Mouse (Mus musculus) midbrain, embryonic 15.5 days (tissue): Measurements from ENCODE around the gene Thop1. TPM values are rescaled to one million over a fixed set of nuclear protein-coding genes. Genes with fewer than 3 reads are reported as not detected.
"Not testable (repeated sequence)": the region's sequence is repeated elsewhere in the genome, so short reads cannot be mapped to it uniquely, and the experiment has no call there.

Experiments
- ATAC-seq: fragments of 200-750 bp; cut with Nextera tagmentation; replicated peaks from 2 replicates; pipeline ENCODE4 v1.8.0; 2017; ENCODE audit warnings: moderate TSS enrichment
- H3K27ac ChIP-seq: fragments of 300-500 bp; sonication (generic); 2 replicates; pipeline ENCODE4 v1.5.1; 2015; ENCODE audit warnings: mild to moderate bottlenecking, inconsistent platforms
- H3K27me3 ChIP-seq: fragments of 300-500 bp; sonication (generic); replicated peaks from 2 replicates; pipeline ENCODE4 v1.6.1; 2015; ENCODE audit warnings: inconsistent platforms
- H3K36me3 ChIP-seq: fragments of 300-500 bp; sonication (generic); replicated peaks from 2 replicates; pipeline ENCODE4 v1.6.1; 2015; ENCODE audit warnings: inconsistent platforms
- H3K4me1 ChIP-seq: fragments of 300-500 bp; sonication (generic); 2 replicates; pipeline ENCODE4 v1.6.1; 2015; ENCODE audit warnings: inconsistent platforms
- H3K4me2 ChIP-seq: fragments of 300-500 bp; sonication (generic); 2 replicates; pipeline ENCODE4 v1.6.1; 2015; ENCODE audit warnings: inconsistent platforms, mild to moderate bottlenecking, moderate library complexity
- H3K4me3 ChIP-seq: fragments of 300-500 bp; sonication (generic); 2 replicates; pipeline ENCODE4 v1.5.1; 2015; ENCODE audit warnings: mild to moderate bottlenecking, inconsistent platforms
- H3K9ac ChIP-seq: fragments of 300-500 bp; sonication (generic); 2 replicates; pipeline ENCODE4 v1.6.1; 2015; ENCODE audit warnings: mild to moderate bottlenecking, inconsistent platforms
- H3K9me3 ChIP-seq: fragments of 300-500 bp; sonication (generic); 2 replicates; pipeline ENCODE4 v1.6.1; 2016; ENCODE audit warnings: inconsistent platforms
- WGBS: fragments of 180-500 bp; shearing (Covaris S2); methylation state at CpG from one replicate; pipeline ENCODE4 v1.1.7; 2015; ENCODE audit warnings: mixed read lengths; 5-methylcytosine and 5-hydroxymethylcytosine counted together
- polyA plus RNA-seq: library from polyadenylated mRNA; unstranded; fragments of >200 nt; fragmentation: Nextera tagmentation; extraction: Ambion mirVana; gene quantifications from 2 replicates; pipeline ENCODE4 v1.2.1, GENCODE M21; 2015

Gene Thop1
- polyA plus RNA-seq, 1 experiment from 2014 or later: 52.2 TPM

DNA sequence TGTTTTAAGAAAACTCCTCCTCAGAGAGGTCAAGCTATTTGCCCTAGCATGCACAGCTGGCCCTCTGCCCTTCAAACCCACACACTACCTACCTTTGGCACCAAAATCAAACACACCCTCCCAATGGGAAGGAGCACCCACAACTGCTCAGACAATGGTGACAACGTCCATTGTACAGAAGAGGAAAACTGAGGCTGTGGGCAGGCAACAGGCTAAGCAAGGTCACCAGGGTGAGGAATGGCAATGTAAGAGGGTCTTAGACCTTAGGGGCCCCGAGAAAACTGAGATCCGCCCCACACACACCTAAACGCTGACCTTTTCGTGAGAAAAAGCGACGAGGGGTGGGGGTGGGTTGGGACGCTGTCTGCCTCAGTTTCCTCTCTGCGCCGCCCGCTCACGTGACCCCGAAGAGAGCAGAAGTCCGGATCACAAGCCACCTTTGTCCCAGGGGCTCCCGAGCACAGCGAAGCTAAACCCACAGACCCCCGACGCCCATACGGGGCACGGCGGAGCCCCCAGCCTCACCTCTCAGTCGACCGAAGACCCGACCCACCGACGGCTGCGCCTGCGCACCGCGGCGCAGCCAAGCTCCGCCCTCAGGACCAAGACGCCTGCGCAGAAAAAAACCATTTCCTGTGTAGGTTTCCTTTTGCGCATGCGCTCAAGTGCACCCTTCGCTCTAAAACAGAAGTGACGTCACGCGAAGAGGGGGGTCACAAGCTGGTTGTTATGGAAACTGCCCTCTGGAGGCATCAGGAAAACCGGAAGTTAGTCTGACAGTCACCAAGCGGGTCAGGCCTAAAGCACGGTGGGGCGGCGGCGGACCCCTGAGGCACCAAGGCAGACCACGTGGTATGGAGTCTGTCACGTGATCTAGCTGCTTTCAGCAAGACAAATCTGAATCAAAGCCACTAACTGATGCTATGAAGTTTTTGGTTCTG, 10.0 kb upstream of the Thop1 start, which contains the start of gene Sgta:
TSS of gene Sgta (minus strand) at position 579 of the 941 bp plus-strand sequence.
- Histone ChIP-seq H3K9me3 (no peaks in the 10 kb centered on the region), H3K4me1 (peaks cover 40% of the 10 kb centered on the region), H3K27me3 (no peaks in the 10 kb centered on the region), H3K4me3 (peak within 1 kb of the TSS; percentile 76), H3K27ac (peak within 1 kb of the TSS; percentile 43), H3K36me3 (no peaks in the 10 kb centered on the region), H3K9ac (peak within 1 kb of the TSS; percentile 82), H3K4me2 (peak within 1 kb of the TSS; percentile 79)
- WGBS: 0% methylated on average over 48 of the region's 48 CpGs
- ATAC-seq: peak; percentile 92

DNA sequence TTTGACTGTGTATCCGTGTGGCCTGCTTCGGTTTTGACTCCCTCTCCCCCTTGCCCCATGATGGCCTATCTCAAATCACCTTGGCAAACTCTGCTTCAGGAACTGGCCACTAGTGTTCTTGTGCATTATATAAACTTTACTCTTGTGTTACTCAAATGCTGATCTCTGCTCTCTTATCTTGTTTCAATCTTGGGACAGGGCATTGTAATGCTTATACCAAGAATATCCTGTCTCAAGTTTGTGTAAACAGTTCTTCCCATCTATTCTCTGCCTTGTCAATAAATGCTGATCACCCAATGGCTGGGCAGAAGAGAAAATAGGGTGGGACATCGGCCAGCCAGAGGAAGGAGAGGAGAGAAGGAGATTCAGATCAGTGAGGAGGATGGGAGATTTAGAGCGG, 7.1 kb upstream of the Thop1 start:
- Histone ChIP-seq H3K4me2 (no peak overlapping the region), H3K4me3 (no peak overlapping the region), H3K27ac (no peak overlapping the region), H3K36me3 (no peaks in the 10 kb centered on the region), H3K27me3 (no peaks in the 10 kb centered on the region), H3K4me1 (peaks cover 24% of the 10 kb centered on the region), H3K9ac (no peak overlapping the region), H3K9me3 (no peaks in the 10 kb centered on the region)
- whole genome bisulfite sequencing: 69% methylated on average over 4 of the region's 4 CpGs
- ATAC-seq: no peak

DNA sequence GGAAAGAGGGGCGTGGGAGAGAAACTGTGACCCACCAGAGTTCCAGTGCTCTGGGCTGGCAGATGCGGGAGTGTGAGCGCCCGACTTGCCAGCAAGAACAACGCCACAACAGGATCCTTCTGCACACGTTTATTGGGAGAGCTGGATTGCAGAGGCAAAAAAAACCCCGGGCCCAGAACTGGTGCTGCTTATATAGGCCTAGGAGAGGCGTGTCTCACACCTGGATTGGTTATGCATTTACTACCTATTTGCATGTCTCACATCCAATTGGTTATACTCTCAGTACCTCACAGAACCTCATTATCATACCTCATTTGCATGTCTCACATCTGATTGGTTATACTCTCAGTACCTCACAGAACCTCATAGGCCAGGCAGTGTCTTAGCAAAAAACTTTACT, 5.3 kb upstream of the Thop1 start:
- 85% methylated on average over 8 of the region's 8 CpGs for WGBS
- not testable (repeated sequence) for H3K27ac ChIP-seq, H3K27me3 ChIP-seq, H3K4me3 ChIP-seq, H3K9me3 ChIP-seq, ATAC-seq, H3K4me2 ChIP-seq, H3K9ac ChIP-seq, H3K36me3 ChIP-seq
- peaks cover 14% of the 10 kb centered on the region for H3K4me1 ChIP-seq

DNA sequence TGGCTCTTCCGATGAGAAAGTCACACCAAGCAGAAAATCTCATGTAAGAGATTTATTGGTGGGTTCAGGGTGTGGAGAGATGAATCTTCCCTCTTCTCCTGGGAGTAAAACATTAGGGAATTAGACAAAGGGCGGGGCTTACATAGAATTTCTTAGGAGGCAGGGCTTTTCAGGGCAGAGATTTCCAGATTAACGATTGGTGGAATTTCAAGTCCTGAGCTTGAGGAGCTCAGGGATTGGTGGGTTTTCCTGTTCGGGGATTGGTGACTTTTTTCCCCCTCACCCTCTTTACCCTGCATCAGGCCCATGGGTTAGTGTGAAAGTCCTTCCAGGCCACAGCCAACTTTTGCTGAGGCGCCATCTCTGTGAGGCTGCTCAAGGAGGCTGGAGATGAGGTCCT, 1.1 kb upstream of the Thop1 start:
- ATAC-seq: no peak
- no peaks in the 10 kb centered on the region for H3K27me3 ChIP-seq
- no peak overlapping the region for H3K4me2 ChIP-seq
- peaks cover 24% of the 10 kb centered on the region for H3K4me1 ChIP-seq
- no peaks in the 10 kb centered on the region for H3K9me3 ChIP-seq
- H3K36me3 ChIP-seq: peaks cover 7% of the 10 kb centered on the region; the same call in 1 of the 2 replicates
- no peak overlapping the region for H3K27ac ChIP-seq
- WGBS: 71% methylated on average over 5 of the region's 5 CpGs
- H3K4me3 ChIP-seq: no peak overlapping the region
- H3K9ac ChIP-seq: no peak overlapping the region

DNA sequence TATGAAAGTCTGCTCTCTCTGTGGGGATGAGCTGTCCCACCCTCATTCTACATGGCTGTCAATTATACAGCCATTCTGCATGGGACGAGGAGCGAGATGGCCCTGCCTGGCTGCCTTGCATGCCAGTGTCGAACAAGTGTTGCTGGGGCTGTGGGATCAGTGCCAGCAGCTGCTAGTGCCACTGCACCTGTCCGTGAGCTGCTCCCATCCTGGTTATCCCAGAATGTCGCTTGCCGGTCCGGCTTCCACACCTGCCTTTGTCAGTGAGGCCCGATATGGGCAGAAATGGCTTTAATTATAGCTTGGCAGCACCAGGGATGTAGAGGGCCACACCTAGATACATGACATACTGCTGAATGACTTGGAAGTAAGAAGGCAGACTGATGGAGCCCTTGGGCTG, 2.5 kb downstream of the Thop1 start:
- Histone ChIP-seq H3K9me3 (no peaks in the 10 kb centered on the region), H3K36me3 (peaks cover 30% of the 10 kb centered on the region; the same call in 1 of the 2 replicates), H3K27ac (no peak overlapping the region), H3K27me3 (no peaks in the 10 kb centered on the region), H3K9ac (no peak overlapping the region), H3K4me1 (peaks cover 24% of the 10 kb centered on the region), H3K4me3 (no peak overlapping the region), H3K4me2 (no peak overlapping the region)
- ATAC-seq: no peak
- WGBS: 89% methylated on average over 8 of the region's 8 CpGs

DNA sequence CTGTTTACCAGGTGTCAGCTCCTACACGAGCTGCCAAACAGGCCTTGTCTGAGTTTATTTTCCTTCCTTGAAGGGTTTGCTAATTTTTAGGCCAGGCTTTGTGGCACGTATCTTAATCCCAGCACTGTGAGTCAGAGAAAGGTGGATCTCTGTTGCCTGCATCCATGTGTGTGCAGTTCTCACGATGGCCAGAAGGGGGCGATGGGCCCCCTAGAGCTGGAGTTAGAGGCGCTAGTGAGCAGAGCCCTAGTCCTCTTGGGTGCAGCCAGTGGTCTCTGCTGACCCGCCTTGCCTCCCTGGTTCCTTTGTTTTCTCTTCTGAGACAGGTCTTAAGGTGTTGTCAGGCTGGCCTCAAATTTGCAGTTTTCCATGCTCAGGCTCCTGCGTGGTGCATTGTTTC, 3.6 kb downstream of the Thop1 start:
- Histone ChIP-seq H3K4me2 (no peak overlapping the region), H3K27ac (no peak overlapping the region), H3K36me3 (peaks cover 38% of the 10 kb centered on the region; the same call in 1 of the 2 replicates), H3K9me3 (no peaks in the 10 kb centered on the region), H3K4me1 (peaks cover 24% of the 10 kb centered on the region), H3K9ac (no peak overlapping the region), H3K4me3 (no peak overlapping the region), H3K27me3 (no peaks in the 10 kb centered on the region)
- 66% methylated on average over 7 of the region's 7 CpGs for WGBS
- no peak for ATAC-seq

DNA sequence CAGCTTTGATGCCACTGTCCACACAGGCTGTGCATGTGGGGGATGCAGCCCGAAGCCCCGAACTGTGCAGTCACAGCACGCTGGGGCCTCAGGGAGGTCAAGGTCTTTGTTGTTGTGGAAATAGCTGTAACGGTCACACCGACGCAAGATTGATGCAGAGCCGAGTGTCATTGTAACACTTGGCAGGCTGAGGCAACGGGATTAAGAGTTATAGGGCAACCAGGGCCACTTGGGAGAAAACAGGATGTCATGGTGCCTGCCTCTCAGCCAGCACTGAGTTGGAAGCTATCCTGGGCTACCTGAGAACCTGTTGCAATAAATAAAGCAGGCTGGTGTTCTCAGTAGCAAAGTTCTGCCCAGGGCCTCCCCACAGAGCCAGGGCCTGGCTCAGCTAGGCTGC, 5.9 kb downstream of the Thop1 start:
- Histone ChIP-seq H3K36me3 (peaks cover 60% of the 10 kb centered on the region), H3K9ac (no peak overlapping the region), H3K4me1 (peaks cover 10% of the 10 kb centered on the region), H3K9me3 (no peaks in the 10 kb centered on the region), H3K4me3 (no peak overlapping the region), H3K27ac (no peak overlapping the region), H3K4me2 (no peak overlapping the region), H3K27me3 (no peaks in the 10 kb centered on the region)
- no peak for ATAC-seq
- 69% methylated on average over 8 of the region's 8 CpGs for WGBS

DNA sequence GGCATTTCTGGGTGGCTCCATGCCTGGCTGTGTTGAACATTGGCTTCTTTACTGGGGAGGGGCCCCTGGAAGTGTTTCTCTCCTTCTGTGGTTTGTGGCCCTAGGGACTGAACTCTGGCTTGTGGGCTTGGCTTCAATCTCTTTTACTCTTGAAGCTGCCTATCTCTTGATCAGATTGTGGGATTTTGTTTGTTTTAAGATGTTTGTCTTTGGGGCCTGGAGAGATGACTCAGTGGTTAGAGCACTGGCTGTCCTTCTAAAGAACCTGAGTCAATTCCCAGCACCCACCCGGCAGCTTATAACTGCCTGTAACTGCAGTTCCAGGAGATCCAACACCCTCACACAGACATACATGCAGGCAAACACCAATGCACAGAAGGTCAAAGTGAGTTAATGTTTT, 6.5 kb downstream of the Thop1 start:
- Histone ChIP-seq H3K27me3 (no peaks in the 10 kb centered on the region), H3K4me1 (peaks cover 4% of the 10 kb centered on the region), H3K9ac (no peak overlapping the region), H3K27ac (no peak overlapping the region), H3K4me3 (no peak overlapping the region), H3K9me3 (no peaks in the 10 kb centered on the region), H3K36me3 (peaks cover 67% of the 10 kb centered on the region), H3K4me2 (no peak overlapping the region)
- ATAC-seq: no peak
- WGBS: 90% methylated on average over 1 of the region's 1 CpGs

DNA sequence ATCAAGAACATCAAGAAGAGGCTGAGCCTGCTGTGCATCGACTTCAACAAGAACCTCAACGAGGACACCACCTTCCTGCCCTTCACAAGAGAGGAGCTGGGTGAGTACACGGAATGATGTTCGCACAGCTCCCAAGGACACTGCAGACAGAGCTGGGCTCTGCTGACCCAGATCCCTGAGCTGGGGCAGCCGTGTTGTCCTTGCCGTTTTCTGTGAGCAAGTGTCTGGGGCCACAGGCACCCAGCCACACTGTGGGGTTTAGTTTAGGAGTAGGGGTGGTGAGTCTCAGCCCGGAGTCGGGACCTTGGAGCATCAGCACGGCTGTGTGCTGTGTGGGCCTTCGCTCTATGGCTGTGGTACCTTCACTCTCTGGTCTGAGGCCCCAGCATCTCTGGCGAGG, 8.1 kb downstream of the Thop1 start:
- no peak for ATAC-seq
- 94% methylated on average over 11 of the region's 11 CpGs for WGBS
- Histone ChIP-seq H3K36me3 (peaks cover 77% of the 10 kb centered on the region), H3K27ac (no peak overlapping the region), H3K4me3 (no peak overlapping the region), H3K4me2 (no peak overlapping the region), H3K4me1 (no peaks in the 10 kb centered on the region), H3K9ac (no peak overlapping the region), H3K9me3 (no peaks in the 10 kb centered on the region), H3K27me3 (no peaks in the 10 kb centered on the region)

DNA sequence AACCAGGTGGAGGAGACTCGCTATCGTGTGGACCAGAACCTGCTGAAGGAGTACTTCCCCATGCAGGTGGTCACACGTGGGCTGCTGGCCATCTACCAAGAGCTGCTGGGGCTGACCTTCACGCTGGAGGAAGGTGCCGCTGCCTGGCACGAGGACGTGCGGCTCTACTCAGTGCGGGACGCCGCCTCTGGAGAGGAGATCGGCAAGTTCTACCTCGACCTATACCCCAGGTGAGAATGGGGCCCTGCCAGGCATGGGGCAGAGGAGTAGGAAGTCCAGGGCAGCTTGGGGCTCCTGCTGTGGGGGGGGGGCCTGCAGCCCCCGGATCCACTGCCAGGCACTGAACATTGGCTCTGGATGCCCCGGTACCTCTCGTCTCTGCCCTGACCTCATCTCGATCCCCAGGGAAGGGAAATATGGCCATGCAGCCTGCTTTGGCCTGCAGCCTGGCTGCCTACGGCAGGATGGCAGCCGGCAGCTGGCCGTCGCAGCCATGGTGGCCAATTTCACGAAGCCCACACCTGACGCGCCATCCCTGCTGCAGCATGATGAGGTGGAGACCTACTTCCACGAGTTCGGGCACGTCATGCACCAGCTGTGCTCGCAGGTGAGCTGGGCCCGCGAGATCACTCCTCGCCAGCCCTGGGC, 10.3 kb downstream of the Thop1 start:
- 95% methylated on average over 31 of the region's 31 CpGs for WGBS
- H3K9me3 ChIP-seq: no peaks in the 10 kb centered on the region
- H3K4me3 ChIP-seq: no peak overlapping the region
- no peak for ATAC-seq
- H3K9ac ChIP-seq: no peak overlapping the region
- no peaks in the 10 kb centered on the region for H3K4me1 ChIP-seq
- H3K27ac ChIP-seq: no peak overlapping the region
- H3K36me3 ChIP-seq: peaks cover 60% of the 10 kb centered on the region
- no peak overlapping the region for H3K4me2 ChIP-seq
- no peaks in the 10 kb centered on the region for H3K27me3 ChIP-seq

DNA sequence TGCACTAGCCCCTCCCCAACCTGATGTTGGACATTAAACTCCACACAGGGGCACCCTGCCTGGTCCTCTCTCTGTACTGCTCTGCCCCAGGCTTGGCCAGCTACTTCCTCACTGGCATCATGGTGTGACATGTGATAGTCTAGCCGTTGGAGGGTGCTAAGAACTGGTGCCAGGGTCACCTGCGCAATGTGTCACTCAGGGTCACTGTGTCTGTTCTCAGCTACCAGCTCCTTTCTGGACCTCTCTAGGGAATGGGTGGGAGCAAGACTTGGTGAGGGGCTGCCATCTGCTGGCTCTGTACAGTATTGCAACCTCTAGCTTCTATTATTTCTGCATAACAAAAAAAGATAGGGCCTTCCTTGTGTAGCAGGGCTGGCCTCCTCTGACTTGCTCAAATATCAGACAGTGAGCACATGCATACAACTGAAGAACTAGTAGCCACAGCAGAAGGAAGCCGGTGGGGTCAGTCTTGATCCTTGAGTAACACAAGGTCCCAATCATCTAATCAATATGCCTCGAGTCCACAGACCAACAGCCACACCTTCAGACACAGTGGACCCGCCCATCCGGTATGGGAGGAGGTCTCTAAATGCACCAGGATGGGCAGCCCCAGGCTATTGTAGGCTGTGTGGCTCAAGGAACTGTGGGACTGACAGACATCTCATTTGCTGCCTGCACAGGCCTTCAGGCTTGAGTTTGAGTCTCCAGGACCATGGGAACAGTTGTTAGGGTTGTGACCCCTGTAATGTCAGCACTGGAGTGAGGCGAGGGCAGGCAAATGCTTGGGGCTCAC, 12.5 kb downstream of the Thop1 start:
- WGBS: 78% methylated on average over 7 of the region's 7 CpGs
- peaks cover 47% of the 10 kb centered on the region for H3K36me3 ChIP-seq
- H3K4me1 ChIP-seq: no peaks in the 10 kb centered on the region
- no peak overlapping the region for H3K9ac ChIP-seq
- H3K4me2 ChIP-seq: no peak overlapping the region
- H3K9me3 ChIP-seq: no peaks in the 10 kb centered on the region
- no peak overlapping the region for H3K4me3 ChIP-seq
- H3K27ac ChIP-seq: no peak overlapping the region
- ATAC-seq: peak; percentile 45
- no peaks in the 10 kb centered on the region for H3K27me3 ChIP-seq

DNA sequence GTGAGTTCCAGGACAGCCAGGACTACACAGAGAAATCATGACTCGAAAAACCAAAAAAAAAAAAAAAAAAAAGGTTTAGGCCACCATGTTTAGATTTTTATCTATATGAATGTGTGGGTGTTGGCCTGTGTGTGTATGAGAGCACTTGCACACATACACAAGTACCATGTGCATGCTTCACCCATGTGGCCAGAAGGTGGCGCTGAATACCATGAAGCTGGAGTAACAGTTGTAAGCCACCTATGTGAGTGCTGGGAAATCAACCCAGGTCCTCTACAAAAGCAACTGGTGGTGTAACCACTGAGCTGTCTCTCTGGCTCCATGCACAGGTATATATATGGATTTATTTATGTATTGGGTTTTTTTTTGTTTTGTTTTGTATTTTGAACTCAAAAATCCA, 17.2 kb downstream of the Thop1 start:
- 58% methylated on average over 2 of the region's 2 CpGs for WGBS
- no peak overlapping the region for H3K4me2 ChIP-seq

More for the DNA sequence above, 17.2 kb downstream of the Thop1 start:
- peaks cover 4% of the 10 kb centered on the region; the same call in 1 of the 2 replicates for H3K36me3 ChIP-seq
- no peak overlapping the region for H3K9ac ChIP-seq
- no peaks in the 10 kb centered on the region; the same call in 1 of the 2 replicates for H3K27me3 ChIP-seq
- H3K4me1 ChIP-seq: no peaks in the 10 kb centered on the region
- no peak for ATAC-seq
- no peaks in the 10 kb centered on the region for H3K9me3 ChIP-seq
- no peak overlapping the region for H3K4me3 ChIP-seq
- no peak overlapping the region for H3K27ac ChIP-seq
